Mouse (Mus musculus): ENCODE measurements around the gene Sec24a.

GRCm38 (mm10) chr11:51661867-51662365 is 101.5 kb downstream of the Sec24a start:
- TF ChIP-seq CTCF (IDR thresholded peaks at IDR 0.05) (no peak), POLR2A (IDR thresholded peaks at IDR 0.05; ENCODE audit: insufficient read depth, low read depth, low read length) (no peak), EP300 (IDR thresholded peaks at IDR 0.05; ENCODE audit: insufficient read depth, low read depth, low read length) (no peak)

Data from heart, adult 2 months (tissue).